Mouse (Mus musculus) intestine, embryonic 16.5 days (tissue): Measurements from ENCODE around the gene Olfr273. TPM values are rescaled to one million over a fixed set of nuclear protein-coding genes. Genes with fewer than 3 reads are reported as not detected.

Experiments
- polyA plus RNA-seq: library from polyadenylated mRNA; unstranded; fragments of >200 nt; fragmentation: Nextera tagmentation; extraction: Ambion mirVana; gene quantifications from 2 replicates; pipeline ENCODE4 v1.2.1, GENCODE M21; 2015

Olfr273 gene
- polyA plus RNA-seq, 1 experiment from 2014 or later = not detected

Other genes starting within 250 kb of the Olfr273 start
- gene Olfr275, start 44.6 kb downstream of the Olfr273 start, polyA plus RNA-seq = not detected in 2 replicates
- gene Olfr272, start 59.9 kb upstream of the Olfr273 start, polyA plus RNA-seq = not detected in 2 replicates
- not detected in 2 replicates for gene Olfr270, start 105.3 kb upstream of the Olfr273 start, polyA plus RNA-seq
- gene Nipsnap3a, start 130.0 kb upstream of the Olfr273 start, polyA plus RNA-seq = not detected in 2 replicates
- 146 and 162 TPM in 2 replicates for gene Nipsnap3b, start 152.6 kb upstream of the Olfr273 start, polyA plus RNA-seq